Mouse (Mus musculus): ENCODE data around the gene Usp34.
"Not testable (repeated sequence)": the region's sequence is repeated elsewhere in the genome, so short reads cannot be mapped to it uniquely, and the experiment has no call there.

The Usp34 gene

GRCm38 (mm10) chr11:23357226-23357625 is 50.5 kb downstream of the Usp34 start:
- DNase-seq (ENCODE audit: low spot score): not testable (repeated sequence)

GRCm38 (mm10) chr11:23359687-23360235 is 53.1 kb downstream of the Usp34 start:
- peak; percentile 23 for DNase-seq (ENCODE audit: low spot score)

GRCm38 (mm10) chr11:23362305-23362704 is 55.6 kb downstream of the Usp34 start:
- DNase-seq (ENCODE audit: low spot score): no peak

GRCm38 (mm10) chr11:23364348-23364747 is 57.7 kb downstream of the Usp34 start:
- no peak for DNase-seq (ENCODE audit: low spot score)

- DNase-seq (ENCODE audit: low spot score): no peak
These were observed 65.3 kb downstream of the Usp34 start for GRCm38 (mm10) chr11:23372032-23372431.

GRCm38 (mm10) chr11:23372490-23372889 is 65.8 kb downstream of the Usp34 start:
- no peak for DNase-seq (ENCODE audit: low spot score)

- DNase-seq (ENCODE audit: low spot score): no peak
These were observed 73.4 kb downstream of the Usp34 start for GRCm38 (mm10) chr11:23380055-23380454.

GRCm38 (mm10) chr11:23380595-23380994 is 73.9 kb downstream of the Usp34 start:
- no peak for DNase-seq (ENCODE audit: low spot score)

GRCm38 (mm10) chr11:23382787-23383186 is 76.1 kb downstream of the Usp34 start:
- DNase-seq (ENCODE audit: low spot score): no peak

- DNase-seq (ENCODE audit: low spot score): no peak
These were observed 83.0 kb downstream of the Usp34 start for GRCm38 (mm10) chr11:23389649-23390048.

- no peak for DNase-seq (ENCODE audit: low spot score)
These were observed 85.9 kb downstream of the Usp34 start for GRCm38 (mm10) chr11:23392567-23392966.

- no peak for DNase-seq (ENCODE audit: low spot score)
These were observed 89.9 kb downstream of the Usp34 start for GRCm38 (mm10) chr11:23396608-23397007.

- DNase-seq (ENCODE audit: low spot score): no peak
These were observed 94.5 kb downstream of the Usp34 start for GRCm38 (mm10) chr11:23400978-23401776.

GRCm38 (mm10) chr11:23428301-23428700 is 121.6 kb downstream of the Usp34 start:
- no peak for DNase-seq (ENCODE audit: low spot score)

GRCm38 (mm10) chr11:23430013-23430412 is 123.3 kb downstream of the Usp34 start:
- no peak for DNase-seq (ENCODE audit: low spot score)

GRCm38 (mm10) chr11:23436076-23436475 is 129.4 kb downstream of the Usp34 start:
- no peak for DNase-seq (ENCODE audit: low spot score)

GRCm38 (mm10) chr11:23465862-23466261 is 159.2 kb downstream of the Usp34 start:
- DNase-seq (ENCODE audit: low spot score): not testable (repeated sequence)

GRCm38 (mm10) chr11:23489955-23490354 is 183.3 kb downstream of the Usp34 start:
- no peak for DNase-seq (ENCODE audit: low spot score)

- DNase-seq (ENCODE audit: low spot score): no peak
These were observed 185.5 kb downstream of the Usp34 start for GRCm38 (mm10) chr11:23492048-23492790.

GRCm38 (mm10) chr11:23495231-23495630 is 188.5 kb downstream of the Usp34 start:
- DNase-seq (ENCODE audit: low spot score): no peak

- no peak for DNase-seq (ENCODE audit: low spot score)
These were observed 190.0 kb downstream of the Usp34 start for GRCm38 (mm10) chr11:23496661-23497060.

GRCm38 (mm10) chr11:23497335-23497717 is 190.6 kb downstream of the Usp34 start:
- DNase-seq (ENCODE audit: low spot score): peak; percentile 88
